Mouse (Mus musculus): Measurements from ENCODE around the gene Gm20388. TPM values are rescaled to one million over a fixed set of nuclear protein-coding genes. Genes with fewer than 3 reads are reported as not detected.

The Gm20388 gene
- total RNA-seq, 2 experiments from 2014 or later = 11.4 to 18.1 TPM

GRCm38 (mm10) chr8:120562680-120563347, 652.2 kb downstream of the Gm20388 start:
- no peak for ATAC-seq (replicated peaks; ENCODE audit: low FRiP score, low TSS enrichment, poor library complexity, severe bottlenecking)

- ATAC-seq (replicated peaks; ENCODE audit: low FRiP score, low TSS enrichment, poor library complexity, severe bottlenecking) = no peak
Observed at GRCm38 (mm10) chr8:120563348-120563724, 652.7 kb downstream of the Gm20388 start.

GRCm38 (mm10) chr8:120563851-120564837, 653.5 kb downstream of the Gm20388 start:
- peak; percentile 42 for ATAC-seq (replicated peaks; ENCODE audit: low FRiP score, low TSS enrichment, poor library complexity, severe bottlenecking)

GRCm38 (mm10) chr8:120565151-120565711, 654.6 kb downstream of the Gm20388 start:
- no peak for ATAC-seq (replicated peaks; ENCODE audit: low FRiP score, low TSS enrichment, poor library complexity, severe bottlenecking)

- ATAC-seq (replicated peaks; ENCODE audit: low FRiP score, low TSS enrichment, poor library complexity, severe bottlenecking) = no peak
Observed at GRCm38 (mm10) chr8:120566681-120567080, 656.0 kb downstream of the Gm20388 start.

GRCm38 (mm10) chr8:120567731-120568130, 657.1 kb downstream of the Gm20388 start:
- no peak for ATAC-seq (replicated peaks; ENCODE audit: low FRiP score, low TSS enrichment, poor library complexity, severe bottlenecking)

GRCm38 (mm10) chr8:120568164-120568798, 657.6 kb downstream of the Gm20388 start:
- ATAC-seq (replicated peaks; ENCODE audit: low FRiP score, low TSS enrichment, poor library complexity, severe bottlenecking) = no peak

GRCm38 (mm10) chr8:120569123-120569522, 658.5 kb downstream of the Gm20388 start:
- ATAC-seq (replicated peaks; ENCODE audit: low FRiP score, low TSS enrichment, poor library complexity, severe bottlenecking) = no peak

GRCm38 (mm10) chr8:120569939-120570715, 659.5 kb downstream of the Gm20388 start:
- ATAC-seq (replicated peaks; ENCODE audit: low FRiP score, low TSS enrichment, poor library complexity, severe bottlenecking) = peak; percentile 35

GRCm38 (mm10) chr8:120571561-120571960, 660.9 kb downstream of the Gm20388 start:
- no peak for ATAC-seq (replicated peaks; ENCODE audit: low FRiP score, low TSS enrichment, poor library complexity, severe bottlenecking)

- no peak for ATAC-seq (replicated peaks; ENCODE audit: low FRiP score, low TSS enrichment, poor library complexity, severe bottlenecking)
Observed at GRCm38 (mm10) chr8:120572534-120572933, 661.9 kb downstream of the Gm20388 start.

- ATAC-seq (replicated peaks; ENCODE audit: low FRiP score, low TSS enrichment, poor library complexity, severe bottlenecking) = no peak
Observed at GRCm38 (mm10) chr8:120573866-120574265, 663.2 kb downstream of the Gm20388 start.

GRCm38 (mm10) chr8:120574941-120575340, 664.3 kb downstream of the Gm20388 start:
- ATAC-seq (replicated peaks; ENCODE audit: low FRiP score, low TSS enrichment, poor library complexity, severe bottlenecking) = no peak

- ATAC-seq (replicated peaks; ENCODE audit: low FRiP score, low TSS enrichment, poor library complexity, severe bottlenecking) = no peak
Observed at GRCm38 (mm10) chr8:120575801-120576200, 665.2 kb downstream of the Gm20388 start.

GRCm38 (mm10) chr8:120577821-120578220, 667.2 kb downstream of the Gm20388 start:
- no peak for ATAC-seq (replicated peaks; ENCODE audit: low FRiP score, low TSS enrichment, poor library complexity, severe bottlenecking)

GRCm38 (mm10) chr8:120580336-120581000, 669.8 kb downstream of the Gm20388 start:
- ATAC-seq (replicated peaks; ENCODE audit: low FRiP score, low TSS enrichment, poor library complexity, severe bottlenecking) = no peak

GRCm38 (mm10) chr8:120581329-120581728, 670.7 kb downstream of the Gm20388 start:
- no peak for ATAC-seq (replicated peaks; ENCODE audit: low FRiP score, low TSS enrichment, poor library complexity, severe bottlenecking)

GRCm38 (mm10) chr8:120581811-120582210, 671.2 kb downstream of the Gm20388 start:
- no peak for ATAC-seq (replicated peaks; ENCODE audit: low FRiP score, low TSS enrichment, poor library complexity, severe bottlenecking)

Data from megakaryocyte-erythroid progenitor cell, adult 5-6 weeks (primary cell).